14 mouse cellular contexts compared by ENCODE assay signal in the genomic region with DNA sequence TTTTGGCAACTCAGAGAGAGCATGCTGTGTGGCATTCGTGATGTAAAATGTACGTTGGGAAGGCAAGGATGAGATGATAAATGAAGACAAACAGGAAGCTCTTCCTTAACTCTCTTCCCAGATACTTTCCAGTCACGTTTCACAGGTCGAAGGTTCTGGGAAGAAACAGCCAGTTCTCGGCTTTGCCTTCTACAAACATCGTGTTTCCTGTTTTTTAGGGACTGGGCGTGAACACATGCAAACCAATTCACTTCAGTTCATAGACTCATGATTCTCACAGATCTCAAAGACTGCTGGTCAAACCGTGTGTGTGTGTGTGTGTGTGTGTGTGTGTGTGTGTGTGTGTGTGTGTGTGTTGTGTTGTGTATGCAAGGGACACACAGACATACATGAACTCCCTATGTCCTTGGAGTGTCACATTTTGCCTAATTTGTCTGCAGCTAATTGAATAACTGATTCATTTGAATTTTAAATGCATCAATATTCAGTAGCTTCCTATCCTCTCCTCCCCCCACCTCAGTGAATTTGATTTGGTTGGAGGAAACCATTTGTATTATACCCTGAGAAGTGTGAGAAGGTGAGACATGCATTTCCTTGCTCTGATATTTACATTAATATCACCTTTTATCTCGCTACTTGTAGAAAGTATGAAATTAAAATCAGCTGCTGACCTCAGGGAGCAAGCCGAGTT.
DNase-seq lines count a peak whose midpoint lies in the region; ATAC-seq lines count a peak whose summit lies in the region.
"Had no signal": no experiment of that assay in that cellular context is flagged by ENCODE, and none has a peak within 500 bp of the region (broad histone marks: within the 10 kb centered on the region; RNA-seq: fewer than 3 reads in every experiment).

No protein-coding gene starts in this region.

- no peak overlapping the region for H3K27ac ChIP-seq in heart, embryonic 10.5 days
- H3K27ac ChIP-seq in midbrain, embryonic 10.5 days (replicated peaks): 0 out of 2 replicates have a peak overlapping the region, but pooled peaks have one; percentile 59
- H3K27ac ChIP-seq: heart, embryonic 13.5 days; limb, embryonic 13.5 days had no signal

- peaks cover 7% of the 10 kb centered on the region; the same call in 1 of the 2 replicates for H3K4me1 ChIP-seq in heart, embryonic 10.5 days
- peaks cover 19% of the 10 kb centered on the region for H3K4me1 ChIP-seq in midbrain, embryonic 10.5 days
- H3K4me1 ChIP-seq: megakaryocyte, embryonic 14.5 days had no signal

- ATAC-seq in megakaryocyte progenitor cell, adult 5-6 weeks (replicated peaks; ENCODE audit: poor library complexity): no peak

- H3K27me3 ChIP-seq in heart, embryonic 10.5 days (ENCODE audit: insufficient read depth, poor library complexity, severe bottlenecking): 0 out of 2 replicates have a peak, but pooled peaks cover 12% of the 10 kb centered on the region
- H3K27me3 ChIP-seq in midbrain, embryonic 10.5 days (ENCODE audit: low read depth, poor library complexity, severe bottlenecking): peaks cover 75% of the 10 kb centered on the region
- H3K27me3 ChIP-seq: limb, embryonic 13.5 days; megakaryocyte, embryonic 14.5 days had no signal

- WGBS in heart, embryonic 10.5 days: 61% methylated on average over 10 of the region's 10 CpGs
- 71% methylated on average over 10 of the region's 10 CpGs for WGBS in midbrain, embryonic 10.5 days

- no peak overlapping the region for H3K4me3 ChIP-seq in heart, embryonic 10.5 days
- no peak overlapping the region for H3K4me3 ChIP-seq in midbrain, embryonic 10.5 days
- H3K4me3 ChIP-seq: heart, embryonic 13.5 days; limb, embryonic 13.5 days; megakaryocyte, embryonic 14.5 days had no signal

- no peaks in the 10 kb centered on the region for H3K9me3 ChIP-seq in heart, embryonic 10.5 days
- no peaks in the 10 kb centered on the region for H3K9me3 ChIP-seq in midbrain, embryonic 10.5 days (replicated peaks)
- H3K9me3 ChIP-seq: heart, embryonic 13.5 days; limb, embryonic 13.5 days; megakaryocyte, embryonic 14.5 days had no signal

- H3K36me3 ChIP-seq in heart, embryonic 10.5 days: no peaks in the 10 kb centered on the region
- no peaks in the 10 kb centered on the region for H3K36me3 ChIP-seq in midbrain, embryonic 10.5 days
- H3K36me3 ChIP-seq: heart, embryonic 13.5 days; limb, embryonic 13.5 days had no signal

- DNase-seq in heart, adult 11 months: peak; percentile 91
- no peak for DNase-seq in heart, embryonic 10.5 days (ENCODE audit: low spot score)
- DNase-seq in lung, postnatal 10 days: peak; percentile 21
- no peak for DNase-seq in lung, postnatal 4 days
- DNase-seq in midbrain, embryonic 10.5 days (ENCODE audit: low spot score): no peak
- no peak for DNase-seq in right cerebral cortex, postnatal 4 days
- DNase-seq in layer of hippocampus, adult 9-11 months: no peak
- DNase-seq: adrenal gland, postnatal 25 days; B cell, adult 2 months; kidney, adult 11 months had no signal

Comparison
In these comparisons a context has a peak if more than half of its experiments do, and no peak if none do; other contexts are left out.
1. DNase-seq: peak in heart, adult 11 months (single experiment) and lung, postnatal 10 days (single experiment); none in heart, embryonic 10.5 days (single experiment), lung, postnatal 4 days (0 of 2), midbrain, embryonic 10.5 days (single experiment), right cerebral cortex, postnatal 4 days (single experiment) and layer of hippocampus, adult 9-11 months (single experiment).